Mouse (Mus musculus) CH12.LX (cell line): ENCODE results near the gene D6Ertd527e. TPM values are rescaled to one million over a fixed set of nuclear protein-coding genes. Genes with fewer than 3 reads are reported as not detected.

Experiments used
- DNase-seq: peaks from one replicate; pipeline ENCODE4 v3.0.0-alpha.2; 2013; ENCODE audit errors: extremely low read depth
- H3K27ac ChIP-seq: 2 replicates; pipeline ENCODE4 v1.5.1; 2012; ENCODE audit warnings: low read depth, mild to moderate bottlenecking, control low read depth, moderate library complexity; ENCODE audit not compliant: insufficient read depth
- H3K27me3 ChIP-seq: replicated peaks from 2 replicates; pipeline ENCODE3; 2012; ENCODE audit warnings: inconsistent platforms
- H3K36me3 ChIP-seq, 2 experiments: replicated peaks in 1 of 2; 2 replicates each; pipeline versions ENCODE3 to v1.6.1; 2012; ENCODE audit warnings: inconsistent platforms in 1 of 2, low read length in 1 of 2, mild to moderate bottlenecking in 1 of 2, mixed read lengths in 1 of 2, moderate library complexity in 1 of 2; ENCODE audit not compliant: control insufficient read depth in 1 of 2, insufficient read depth in 1 of 2
- H3K4me1 ChIP-seq, 2 experiments: 2 replicates each; pipeline ENCODE4 v1.6.1; 2012; ENCODE audit warnings: inconsistent platforms in 1 of 2, moderate library complexity in 1 of 2; ENCODE audit not compliant: insufficient read depth in 2 of 2, control insufficient read depth in 1 of 2
- H3K4me2 ChIP-seq: 2 replicates; pipeline ENCODE4 v1.6.1; 2012; ENCODE audit warnings: low read depth, mild to moderate bottlenecking, control low read depth; ENCODE audit not compliant: poor library complexity, insufficient read depth, severe bottlenecking
- H3K4me3 ChIP-seq, 3 experiments: fragments of 150-350 bp in 1 of 3; sonication (generic) in 1 of 3; replicated peaks in 1 of 3; 2 replicates each; pipeline versions ENCODE3 to v1.5.1; 2011 to 2012; ENCODE audit warnings: low read depth in 2 of 3, low read length in 2 of 3, mild to moderate bottlenecking in 2 of 3, moderate library complexity in 2 of 3, control low read depth in 1 of 3, improper control_type of control experiment in 1 of 3, inconsistent platforms in 1 of 3, mixed read lengths in 1 of 3; ENCODE audit not compliant: poor library complexity in 1 of 3
- H3K79me2 ChIP-seq: replicated peaks from 2 replicates; pipeline ENCODE4 v1.6.1; 2012; ENCODE audit warnings: mild to moderate bottlenecking, moderate library complexity; ENCODE audit not compliant: control insufficient read depth, poor library complexity, insufficient read depth, severe bottlenecking; ENCODE audit errors: extremely low read depth
- H3K9ac ChIP-seq: 2 replicates; pipeline ENCODE4 v1.6.1; 2012; ENCODE audit warnings: low read depth, mild to moderate bottlenecking, control low read depth, moderate library complexity; ENCODE audit not compliant: insufficient read depth
- H3K9me3 ChIP-seq: replicated peaks from 2 replicates; pipeline ENCODE3; 2012; ENCODE audit warnings: low read length, inconsistent platforms, mixed read lengths
- BHLHE40 ChIP-seq: IDR thresholded peaks from 2 replicates; pipeline ENCODE4 v1.6.1; 2011; ENCODE audit warnings: mild to moderate bottlenecking, low read depth, low read length, improper control_type of control experiment
- CHD1 ChIP-seq: IDR thresholded peaks from 2 replicates; pipeline ENCODE4 v1.6.1; 2012; ENCODE audit warnings: low read depth, low read length, improper control_type of control experiment, inconsistent platforms
- CHD2 ChIP-seq: IDR thresholded peaks from 2 replicates; pipeline ENCODE4 v1.6.1; 2011; ENCODE audit warnings: low read length, improper control_type of control experiment
- CTCF ChIP-seq, 2 experiments: IDR thresholded peaks in 1 of 2; conservative IDR thresholded peaks in 1 of 2; 2 replicates each; pipeline ENCODE4 v1.5.1; 2011 to 2012; ENCODE audit warnings: low read depth in 2 of 2, low read length in 2 of 2, improper control_type of control experiment in 1 of 2, inconsistent platforms in 1 of 2, mild to moderate bottlenecking in 1 of 2, moderate library complexity in 1 of 2
- E2F4 ChIP-seq: IDR thresholded peaks from 2 replicates; pipeline ENCODE4 v1.6.1; 2011; ENCODE audit warnings: low read depth, low read length, improper control_type of control experiment; ENCODE audit not compliant: insufficient replicate concordance
- ETS1 ChIP-seq: conservative IDR thresholded peaks from 2 replicates; pipeline ENCODE4 v1.6.1; 2012; ENCODE audit warnings: low read depth, mild to moderate bottlenecking, inconsistent platforms, low read length, improper control_type of control experiment, moderate library complexity
- GABPA ChIP-seq: IDR thresholded peaks from 2 replicates; pipeline ENCODE4 v1.6.1; 2012; ENCODE audit warnings: low read depth, low read length, improper control_type of control experiment, inconsistent platforms; ENCODE audit not compliant: insufficient replicate concordance
- HCFC1 ChIP-seq: IDR thresholded peaks from 2 replicates; pipeline ENCODE4 v1.6.1; 2012; ENCODE audit warnings: low read depth, mild to moderate bottlenecking, inconsistent platforms, low read length, improper control_type of control experiment
- IRF4 ChIP-seq: IDR thresholded peaks from 2 replicates; pipeline ENCODE4 v1.6.1; 2014; ENCODE audit warnings: low read depth, mild to moderate bottlenecking, inconsistent platforms, low read length, improper control_type of control experiment
- JUN ChIP-seq: IDR thresholded peaks from 2 replicates; pipeline ENCODE4 v1.6.1; 2011; ENCODE audit warnings: low read depth, mild to moderate bottlenecking, low read length, improper control_type of control experiment, moderate library complexity; ENCODE audit not compliant: insufficient read depth
- JUND ChIP-seq: conservative IDR thresholded peaks from 2 replicates; pipeline ENCODE4 v1.6.1; 2011; ENCODE audit warnings: low read depth, low read length, improper control_type of control experiment
- MAFK ChIP-seq: IDR thresholded peaks from 2 replicates; pipeline ENCODE4 v1.6.1; 2011; ENCODE audit warnings: low read length, improper control_type of control experiment; ENCODE audit not compliant: insufficient replicate concordance
- MAZ ChIP-seq: IDR thresholded peaks from 2 replicates; pipeline ENCODE4 v1.6.1; 2012; ENCODE audit warnings: low read depth, mild to moderate bottlenecking, inconsistent platforms, low read length, improper control_type of control experiment, moderate library complexity
- MEF2A ChIP-seq: IDR thresholded peaks from 2 replicates; pipeline ENCODE4 v1.6.1; 2014; ENCODE audit warnings: low read depth, mild to moderate bottlenecking, inconsistent platforms, low read length, improper control_type of control experiment, borderline replicate concordance
- MXI1 ChIP-seq: IDR thresholded peaks from 2 replicates; pipeline ENCODE4 v1.6.1; 2011; ENCODE audit warnings: mild to moderate bottlenecking, low read depth, low read length, improper control_type of control experiment
- MYC ChIP-seq: IDR thresholded peaks from 2 replicates; pipeline ENCODE4 v1.6.1; 2011; ENCODE audit warnings: low read depth, mild to moderate bottlenecking, improper control_type of control experiment, low read length
- PAX5 ChIP-seq: IDR thresholded peaks from 2 replicates; pipeline ENCODE4 v1.6.1; 2012; ENCODE audit warnings: low read length, inconsistent platforms, mixed read lengths
- POLR2AphosphoS2 ChIP-seq: IDR thresholded peaks from 2 replicates; pipeline ENCODE4 v1.6.1; 2011; ENCODE audit warnings: low read depth, low read length, improper control_type of control experiment
- RAD21 ChIP-seq: IDR thresholded peaks from 2 replicates; pipeline ENCODE4 v1.6.1; 2011; ENCODE audit warnings: low read depth, mild to moderate bottlenecking, low read length, improper control_type of control experiment, moderate library complexity
- RCOR1 ChIP-seq: conservative IDR thresholded peaks from 2 replicates; pipeline ENCODE4 v1.6.1; 2012; ENCODE audit warnings: low read depth, mild to moderate bottlenecking, inconsistent platforms, low read length, improper control_type of control experiment
- SMC3 ChIP-seq: IDR thresholded peaks from 2 replicates; pipeline ENCODE4 v1.6.1; 2011; ENCODE audit warnings: low read depth, low read length, improper control_type of control experiment
- TBP ChIP-seq: conservative IDR thresholded peaks from 2 replicates; pipeline ENCODE4 v1.6.1; 2011; ENCODE audit warnings: low read depth, low read length, improper control_type of control experiment
- TCF12 ChIP-seq: IDR thresholded peaks from 2 replicates; pipeline ENCODE4 v1.6.1; 2014; ENCODE audit warnings: low read depth, mild to moderate bottlenecking, inconsistent platforms, low read length, improper control_type of control experiment
- UBTF ChIP-seq: IDR thresholded peaks from 2 replicates; pipeline ENCODE4 v1.6.1; 2012; ENCODE audit warnings: low read depth, mild to moderate bottlenecking, inconsistent platforms, low read length, improper control_type of control experiment, moderate library complexity
- USF1 ChIP-seq: IDR thresholded peaks from 2 replicates; pipeline ENCODE4 v1.6.1; 2014; ENCODE audit warnings: low read depth, mild to moderate bottlenecking, inconsistent platforms, low read length, improper control_type of control experiment
- USF2 ChIP-seq: conservative IDR thresholded peaks from 2 replicates; pipeline ENCODE4 v1.6.1; 2011; ENCODE audit warnings: low read depth, low read length, improper control_type of control experiment
- ZC3H11A ChIP-seq: IDR thresholded peaks from 2 replicates; pipeline ENCODE4 v1.6.1; 2012; ENCODE audit warnings: low read depth, mild to moderate bottlenecking, inconsistent platforms, low read length, improper control_type of control experiment
- ZNF384 ChIP-seq: IDR thresholded peaks from 2 replicates; pipeline ENCODE4 v1.6.1; 2012; ENCODE audit warnings: low read depth, low read length, improper control_type of control experiment, inconsistent platforms
- dilution Hi-C: fragments of 300-500 bp; cut with MboI; formaldehyde crosslinking; loops from 2 replicates; pipeline ENCODE4 v1.14.3; 2020; ENCODE audit warnings: low sequenced_read_pairs; ENCODE audit not compliant: extremely low pct_unique_long_range_greater_than_20kb, extremely low pct_ligation_motif_present
- in situ Hi-C: fragments of 300-500 bp; cut with MboI; formaldehyde crosslinking; loops from 3 replicates; pipeline ENCODE4 v1.14.3; 2019; ENCODE audit warnings: low sequenced_read_pairs, low pct_ligation_motif_present, low pct_unique_long_range_greater_than_20kb, mixed read lengths
- polyA plus RNA-seq: library from polyadenylated mRNA; unstranded; fragments of >175 nt; gene quantifications from 2 replicates; pipeline ENCODE4 v1.2.1, GENCODE M21; 2012; ENCODE audit warnings: low read depth; ENCODE audit not compliant: insufficient read length
- total RNA-seq, 2 experiments: library from RNA; depleted of rRNA; stranded (reverse); fragments of 300-350 nt in 1 of 2; fragments of >200 nt in 1 of 2; gene quantifications; 2 replicates each; pipeline ENCODE4 v1.2.3; 2012 to 2014

The D6Ertd527e gene
- total and polyA plus RNA-seq, 3 experiments: 0.10 to 0.34 TPM; not detected in 1

- H3K4me1 ChIP-seq: peaks cover 7 to 13% of the 10 kb centered on the region in 2 experiments; a peak in 3 of 4 replicates
- in situ Hi-C loops: loop anchor here (5.0 to 10.0 kb wide), 2 partner anchors 227 to 354 kb away; no protein-coding TSS in a partner anchor
- DNase-seq: no peak
- H3K36me3 ChIP-seq: peaks cover 0 to 1% of the 10 kb centered on the region in 2 experiments
- H3K9ac ChIP-seq: no peak overlapping the region
- H3K79me2 ChIP-seq: no peaks in the 10 kb centered on the region
- no peak overlapping the region for H3K27ac ChIP-seq
- no peak overlapping the region for H3K4me3 ChIP-seq
- H3K27me3 ChIP-seq: no peaks in the 10 kb centered on the region
- H3K4me2 ChIP-seq: no peak overlapping the region
- TF ChIP-seq JUN (no peak), BHLHE40 (no peak)
- TF ChIP-seq, all 38 proteins: peak for 0
- dilution Hi-C loops: no loop called here
- H3K9me3 ChIP-seq: no peaks in the 10 kb centered on the region
Observed at GRCm38 (mm10) chr6:87100297-87101020, 4.1 kb upstream of the D6Ertd527e start.

- DNase-seq: peak; percentile 79
- H3K4me2 ChIP-seq: peak overlapping the region; percentile 95
- no peaks in the 10 kb centered on the region for H3K36me3 ChIP-seq
- in situ Hi-C loops (loop anchor here (5.0 to 10.0 kb wide), 2 partner anchors 226 to 353 kb away; no protein-coding TSS in a partner anchor), dilution Hi-C loops (no loop called here)
- H3K27me3 ChIP-seq: no peaks in the 10 kb centered on the region
- no peaks in the 10 kb centered on the region for H3K79me2 ChIP-seq
- H3K9ac ChIP-seq: no peak overlapping the region; the same call in 1 of the 2 replicates
- H3K4me3 ChIP-seq: peak overlapping the region in 2 of 3 experiments; percentile 16 to 45
- H3K9me3 ChIP-seq: no peaks in the 10 kb centered on the region
- no peak overlapping the region for H3K27ac ChIP-seq
- H3K4me1 ChIP-seq: peaks cover 7 to 13% of the 10 kb centered on the region in 2 experiments; a peak in 3 of 4 replicates
- TF ChIP-seq RAD21 (peak; percentile 84), RCOR1 (0 out of 2 replicates have a peak, but pooled peaks have one; percentile 37), USF2 (no peak), PAX5 (no peak), MXI1 (0 out of 2 replicates have a peak, but pooled peaks have one; percentile 44), MAZ (no peak), MYC (0 out of 2 replicates have a peak, but pooled peaks have one; percentile 28), GABPA (no peak), USF1 (no peak), IRF4 (peak; percentile 54; the same call in 1 of the 2 replicates), ZNF384 (peak; percentile 62), TBP (no peak), UBTF (no peak), HCFC1 (no peak), JUN (no peak), SMC3 (peak; percentile 93), JUND (no peak), ZC3H11A (peak; percentile 86), E2F4 (no peak), MAFK (no peak), CHD1 (no peak), TCF12 (0 out of 2 replicates have a peak, but pooled peaks have one; percentile 28), CHD2 (no peak), CTCF (conservative IDR thresholded peaks at IDR 0.05 in 1 of 2, IDR thresholded peaks at IDR 0.05 in 1 of 2; ENCODE audit: low read depth in 2 of 2, low read length in 2 of 2) (peak; percentile 53 to 92), ETS1 (no peak), BHLHE40 (0 out of 2 replicates have a peak, but pooled peaks have one; percentile 7), MEF2A (peak; percentile 31; the same call in 1 of the 2 replicates), POLR2AphosphoS2 (no peak)
Observed at GRCm38 (mm10) chr6:87101281-87101954, 3.1 kb upstream of the D6Ertd527e start.
